Mouse (Mus musculus): ENCODE measurements around the gene Galntl5. TPM values are rescaled to one million over a fixed set of nuclear protein-coding genes. Genes with fewer than 3 reads are reported as not detected.
A peak's percentile ranks its signal among the peaks of the same experiment; 100 is the strongest.
"Not testable (repeated sequence)": the region's sequence is repeated elsewhere in the genome, so short reads cannot be mapped to it uniquely, and the experiment has no call there.

Gene Galntl5
- total RNA-seq, 2 experiments from 2014 or later, result not detected

DNA sequence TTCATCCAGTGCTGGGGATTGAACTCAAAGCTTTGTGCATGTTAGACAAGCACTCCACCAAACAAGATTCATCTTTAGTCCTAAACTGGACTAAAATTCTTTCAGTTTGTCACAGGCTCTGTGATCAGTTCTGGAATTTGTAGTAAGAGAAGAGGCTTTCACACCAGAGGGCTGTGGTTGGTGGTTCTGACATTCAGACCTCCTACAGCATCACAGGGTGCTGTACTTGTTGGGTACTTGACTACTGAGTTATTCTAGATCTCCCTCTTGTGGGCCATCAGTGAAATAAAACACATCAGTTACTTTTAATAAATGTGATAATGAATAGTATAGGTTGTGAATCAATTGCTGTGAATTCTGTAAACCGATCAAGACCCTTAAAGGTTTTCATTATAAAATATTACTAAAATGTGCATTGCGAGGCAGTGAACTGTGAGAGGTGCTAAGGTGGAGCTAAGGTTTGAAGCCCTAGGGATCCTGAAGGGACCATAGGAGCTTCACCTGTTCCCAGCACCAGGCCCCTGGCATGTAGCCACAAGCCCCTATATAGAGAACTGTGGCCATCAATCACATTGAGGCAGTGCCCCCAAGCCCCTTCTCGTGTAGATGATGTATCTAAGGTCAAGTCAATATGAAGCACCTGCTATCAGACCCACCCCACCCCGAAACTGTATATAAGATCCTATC is 16.0 kb upstream of the Galntl5 start:
- TF ChIP-seq CTCF (IDR thresholded peaks at IDR 0.05), result peak; percentile 59
- intact Hi-C loops (cut with DNase I), result loop anchor here (1.0 kb wide), 1 partner anchor 142 kb away; no protein-coding TSS in a partner anchor
- Histone ChIP-seq H3K4me3 (no peak overlapping the region), H3K27ac (no peak overlapping the region)
- DNase-seq (ENCODE audit: extremely low spot score in 1 of 2, low spot score in 2 of 2), result no peak

DNA sequence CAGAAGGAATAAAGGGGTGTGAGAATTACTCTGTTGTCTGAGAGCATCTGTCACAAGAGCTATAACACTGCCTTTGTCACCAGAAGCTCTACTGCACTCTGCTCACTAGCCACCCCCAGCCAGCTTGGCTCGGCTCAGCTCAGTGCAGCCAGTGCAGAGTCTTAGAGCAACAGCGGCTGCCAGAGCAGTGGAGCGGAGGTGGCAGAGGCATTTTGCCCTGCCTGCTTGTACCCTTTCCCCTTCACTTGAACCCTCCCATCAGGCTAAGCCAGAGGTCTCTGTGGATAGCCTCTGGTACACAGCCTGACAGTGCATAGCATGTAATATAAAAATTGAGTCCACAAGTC is 15.5 kb upstream of the Galntl5 start:
- intact Hi-C loops (cut with DNase I), result loop anchor here (1.0 kb wide), 1 partner anchor 142 kb away; no protein-coding TSS in a partner anchor
- no peak for DNase-seq (ENCODE audit: extremely low spot score in 1 of 2, low spot score in 2 of 2)
- no peak for TF ChIP-seq CTCF (IDR thresholded peaks at IDR 0.05)
- Histone ChIP-seq H3K4me3 (no peak overlapping the region), H3K27ac (no peak overlapping the region)

DNA sequence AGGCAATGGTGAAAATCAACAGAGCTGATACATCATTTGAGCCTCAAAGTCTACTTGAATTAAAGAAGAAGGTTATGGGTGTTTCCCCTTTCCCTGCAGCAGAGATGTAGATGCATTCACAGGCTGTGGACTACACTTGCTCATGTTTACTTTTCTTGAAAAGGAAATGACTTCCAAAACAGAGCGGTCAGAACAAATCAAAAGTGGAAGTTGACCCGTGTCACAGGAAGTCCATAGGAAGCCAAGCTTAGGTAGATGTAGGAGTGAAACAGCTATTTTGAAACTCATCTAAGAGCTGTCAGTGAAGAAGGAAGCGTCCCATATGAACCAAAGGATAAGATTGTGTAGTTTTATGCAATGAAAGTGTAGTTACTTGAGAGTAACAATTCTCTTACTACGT is 14.6 kb upstream of the Galntl5 start:
- no peak overlapping the region for H3K4me3 ChIP-seq
- no peak for DNase-seq (ENCODE audit: extremely low spot score in 1 of 2, low spot score in 2 of 2)
- no peak for TF ChIP-seq CTCF (IDR thresholded peaks at IDR 0.05)
- intact Hi-C loops (cut with DNase I), result no loop called here
- H3K27ac ChIP-seq, result no peak overlapping the region

DNA sequence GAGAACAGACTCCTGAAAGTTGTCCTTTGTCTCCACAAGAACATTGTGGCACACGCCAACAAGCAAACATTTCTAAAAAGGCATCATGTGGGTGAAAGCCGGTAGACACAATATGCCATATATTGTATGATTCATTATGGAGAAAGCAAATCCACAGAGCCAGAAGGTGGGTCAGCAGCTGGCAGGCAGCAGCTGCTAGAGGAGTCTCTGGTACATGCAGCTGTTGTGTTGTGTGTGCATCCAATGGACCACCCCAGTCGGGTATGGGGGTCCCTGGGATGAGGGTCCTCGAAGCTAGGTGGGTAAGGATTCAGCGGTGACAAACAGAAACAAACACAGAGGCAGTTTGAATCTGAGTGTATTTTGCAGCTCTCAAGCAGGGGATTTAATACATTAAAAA is 3.3 kb upstream of the Galntl5 start:
- intact Hi-C loops (cut with DNase I); DNase-seq (ENCODE audit: extremely low spot score in 1 of 2, low spot score in 2 of 2); H3K27ac ChIP-seq; H3K4me3 ChIP-seq: not testable (repeated sequence)

DNA sequence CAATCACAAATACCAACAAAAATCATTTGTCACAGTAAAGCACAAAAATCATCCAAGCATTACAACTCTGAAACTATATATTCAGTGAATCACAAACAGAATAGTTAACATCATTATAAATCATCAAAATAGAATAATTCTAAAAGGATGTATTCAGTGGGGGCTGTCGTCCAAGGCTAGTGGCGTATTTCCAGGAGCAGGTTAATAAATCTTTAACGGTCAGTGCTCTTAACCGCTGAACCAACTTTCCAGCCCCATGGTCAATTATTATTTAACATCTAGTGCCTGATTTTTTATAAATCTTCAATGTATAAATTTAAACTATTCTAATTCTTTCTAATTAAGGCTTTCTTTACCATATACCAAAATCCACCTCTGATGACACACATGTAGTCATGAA is 2.7 kb upstream of the Galntl5 start:
- intact Hi-C loops (cut with DNase I); H3K4me3 ChIP-seq: not testable (repeated sequence)

DNA sequence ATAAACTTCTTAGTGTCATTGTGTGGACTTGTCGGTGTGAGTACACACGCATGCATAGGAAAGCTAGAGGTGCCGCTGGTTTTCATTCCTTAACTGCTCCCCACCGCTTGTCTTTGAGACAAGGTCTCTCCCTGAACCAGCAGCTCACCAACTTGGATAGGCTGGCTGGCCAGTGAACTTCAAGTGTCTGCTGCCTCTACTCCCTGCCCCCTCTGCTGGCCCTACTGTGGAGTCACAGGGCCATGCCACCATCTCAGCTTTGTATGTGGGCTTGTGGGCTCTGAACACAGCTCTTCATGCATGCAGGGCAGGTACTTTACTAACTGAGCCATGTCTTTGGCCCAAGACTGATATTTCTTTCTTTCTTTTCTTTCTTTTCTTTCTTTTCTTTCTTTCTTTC is 2.0 kb upstream of the Galntl5 start:
- intact Hi-C loops (cut with DNase I), result no loop called here

More for the DNA sequence above, 2.7 kb upstream of the Galntl5 start:
- not testable (repeated sequence) for H3K27ac ChIP-seq; DNase-seq (ENCODE audit: extremely low spot score in 1 of 2, low spot score in 2 of 2)

DNA sequence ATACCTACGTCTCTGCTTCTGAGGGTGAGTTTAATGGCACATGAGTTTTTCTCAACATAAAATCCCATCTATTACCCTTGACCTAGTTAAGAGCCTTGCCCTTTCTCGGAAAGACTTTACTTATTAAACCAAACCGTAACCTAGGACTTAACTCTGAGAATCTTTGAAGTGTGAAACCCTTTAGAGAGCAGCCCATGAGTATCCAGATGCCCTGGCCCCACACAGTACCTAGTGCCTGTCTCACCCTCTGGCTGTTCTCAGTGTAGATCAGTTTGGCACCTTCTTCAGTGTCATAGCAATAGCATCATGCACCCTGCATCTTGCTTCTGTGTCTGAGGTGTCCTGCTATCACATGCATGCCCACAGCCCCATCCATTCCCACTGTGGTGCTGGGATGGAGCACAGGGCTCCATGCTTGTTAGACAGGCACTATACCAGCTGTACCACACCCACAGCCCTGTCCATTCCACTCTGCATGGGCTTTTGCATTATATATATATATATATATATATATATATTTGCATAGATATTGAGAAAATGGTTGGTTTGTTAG is 1.2 kb upstream of the Galntl5 start:
- intact Hi-C loops (cut with DNase I), result no loop called here
- no peak for DNase-seq (ENCODE audit: extremely low spot score in 1 of 2, low spot score in 2 of 2)
- no peak overlapping the region for H3K4me3 ChIP-seq
- no peak for TF ChIP-seq CTCF (IDR thresholded peaks at IDR 0.05)
- no peak overlapping the region for H3K27ac ChIP-seq

More for the DNA sequence above, 2.0 kb upstream of the Galntl5 start:
- DNase-seq (ENCODE audit: extremely low spot score in 1 of 2, low spot score in 2 of 2), result no peak
- Histone ChIP-seq H3K27ac (no peak overlapping the region), H3K4me3 (no peak overlapping the region)
- no peak for TF ChIP-seq CTCF (IDR thresholded peaks at IDR 0.05)

DNA sequence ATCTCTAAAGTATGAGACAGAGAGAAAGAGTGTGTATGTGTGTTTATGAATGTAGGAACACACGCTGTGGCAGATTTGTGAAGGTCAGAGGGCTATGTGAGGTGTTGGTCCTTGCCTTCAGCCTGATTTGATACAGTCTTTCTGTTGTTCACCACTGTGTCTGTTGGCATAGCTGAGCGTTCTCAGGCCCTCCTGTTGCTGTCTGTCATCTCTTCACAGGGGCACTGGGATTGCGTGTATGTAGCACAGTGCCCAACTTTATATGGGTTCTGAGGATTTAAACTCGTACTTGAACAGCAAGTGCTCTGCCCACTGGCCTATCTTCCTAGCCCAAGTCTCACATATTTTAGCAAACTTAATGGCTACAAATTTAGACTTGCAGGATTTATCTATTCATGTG is 2.3 kb downstream of the Galntl5 start:
- DNase-seq (ENCODE audit: extremely low spot score in 1 of 2, low spot score in 2 of 2), result no peak
- H3K4me3 ChIP-seq, result no peak overlapping the region
- intact Hi-C loops (cut with DNase I), result no loop called here
- no peak for TF ChIP-seq CTCF (IDR thresholded peaks at IDR 0.05)
- no peak overlapping the region for H3K27ac ChIP-seq

DNA sequence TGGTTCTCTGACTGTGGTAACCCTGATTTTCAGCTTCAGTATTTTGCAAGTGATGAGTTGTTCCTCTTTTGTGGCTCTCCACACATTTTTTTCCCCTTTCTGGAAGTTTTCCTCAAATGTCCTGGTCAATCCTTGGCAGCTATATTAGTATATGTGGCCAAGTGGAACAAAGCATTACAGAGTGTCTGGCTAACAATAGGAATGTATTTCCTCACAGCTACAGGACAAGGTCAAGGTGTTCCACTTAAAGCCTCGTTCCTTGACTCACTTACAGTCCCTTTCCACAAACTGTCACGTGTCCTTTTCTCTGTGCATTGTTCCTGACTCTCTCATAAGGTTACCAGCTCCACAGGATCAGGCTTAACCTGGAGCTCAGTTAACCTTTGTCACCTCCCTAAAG is 3.3 kb downstream of the Galntl5 start:
- no peak overlapping the region for H3K27ac ChIP-seq
- intact Hi-C loops (cut with DNase I), result no loop called here
- TF ChIP-seq CTCF (IDR thresholded peaks at IDR 0.05), result no peak
- no peak for DNase-seq (ENCODE audit: extremely low spot score in 1 of 2, low spot score in 2 of 2)
- no peak overlapping the region for H3K4me3 ChIP-seq

DNA sequence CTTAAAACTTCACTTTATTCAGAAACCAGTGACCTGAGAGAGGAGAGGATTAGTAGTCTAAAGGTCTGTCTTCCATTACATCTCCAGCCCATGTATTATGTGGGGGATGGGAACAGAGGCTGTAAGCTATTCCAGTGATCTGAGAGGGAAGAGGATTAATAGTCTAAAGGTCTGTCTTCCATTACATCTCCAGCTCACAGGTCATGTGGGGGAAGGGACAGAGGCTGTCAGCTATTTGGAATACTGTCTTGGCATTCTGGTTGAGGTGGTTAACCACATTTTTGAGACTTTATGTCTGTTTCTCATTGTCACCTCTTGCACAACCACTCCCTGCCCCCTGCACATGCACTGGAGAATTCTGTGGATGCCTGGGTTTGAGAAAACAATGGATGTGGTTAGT is 6.5 kb downstream of the Galntl5 start:
- no peak for DNase-seq (ENCODE audit: extremely low spot score in 1 of 2, low spot score in 2 of 2)
- no peak overlapping the region for H3K27ac ChIP-seq
- no peak overlapping the region for H3K4me3 ChIP-seq
- intact Hi-C loops (cut with DNase I), result no loop called here
- no peak for TF ChIP-seq CTCF (IDR thresholded peaks at IDR 0.05)

DNA sequence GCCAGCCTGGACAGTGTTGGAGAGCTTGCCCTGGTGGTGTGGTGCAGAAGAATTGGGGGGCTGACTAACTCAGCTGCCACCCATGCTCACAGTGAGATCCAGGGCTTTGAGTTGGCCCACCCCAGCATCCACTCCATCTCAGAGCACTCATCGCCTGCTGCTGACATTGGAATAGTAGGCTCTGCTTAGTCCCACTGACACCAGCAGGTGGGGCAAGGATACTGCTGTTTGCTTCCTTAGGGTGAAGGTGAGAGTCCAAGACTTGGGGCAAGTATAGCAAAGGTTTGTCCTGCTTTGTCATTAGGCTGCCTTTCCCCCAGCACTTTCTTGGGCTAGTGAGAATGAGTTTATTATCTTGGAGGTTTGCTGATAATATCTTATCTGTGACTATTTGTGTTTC is 7.5 kb downstream of the Galntl5 start:
- no peak overlapping the region for H3K4me3 ChIP-seq
- intact Hi-C loops (cut with DNase I), result no loop called here
- H3K27ac ChIP-seq, result no peak overlapping the region
- DNase-seq (ENCODE audit: extremely low spot score in 1 of 2, low spot score in 2 of 2), result no peak
- peak; percentile 33 for TF ChIP-seq CTCF (IDR thresholded peaks at IDR 0.05)

DNA sequence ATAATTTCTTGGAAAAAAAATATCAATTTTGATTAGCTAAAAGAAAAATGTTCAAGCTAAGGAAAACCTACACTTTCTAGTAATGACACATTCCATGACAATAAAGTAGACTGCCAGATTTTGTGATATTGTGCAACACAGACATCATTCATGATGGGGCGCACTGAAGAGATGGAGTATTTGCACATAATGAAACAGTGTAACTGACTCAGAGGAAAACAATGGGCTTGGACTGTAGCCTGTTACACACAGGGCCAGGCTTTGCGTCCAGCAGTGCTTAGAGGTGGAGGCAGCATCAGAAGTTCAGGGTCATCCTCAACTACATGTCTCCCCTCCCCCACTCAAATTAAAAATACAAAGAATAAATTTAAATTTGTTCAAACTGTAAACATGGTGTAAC is 9.3 kb downstream of the Galntl5 start:
- Histone ChIP-seq H3K4me3 (no peak overlapping the region), H3K27ac (no peak overlapping the region)
- TF ChIP-seq CTCF (IDR thresholded peaks at IDR 0.05), result no peak
- no peak for DNase-seq (ENCODE audit: extremely low spot score in 1 of 2, low spot score in 2 of 2)
- intact Hi-C loops (cut with DNase I), result no loop called here

DNA sequence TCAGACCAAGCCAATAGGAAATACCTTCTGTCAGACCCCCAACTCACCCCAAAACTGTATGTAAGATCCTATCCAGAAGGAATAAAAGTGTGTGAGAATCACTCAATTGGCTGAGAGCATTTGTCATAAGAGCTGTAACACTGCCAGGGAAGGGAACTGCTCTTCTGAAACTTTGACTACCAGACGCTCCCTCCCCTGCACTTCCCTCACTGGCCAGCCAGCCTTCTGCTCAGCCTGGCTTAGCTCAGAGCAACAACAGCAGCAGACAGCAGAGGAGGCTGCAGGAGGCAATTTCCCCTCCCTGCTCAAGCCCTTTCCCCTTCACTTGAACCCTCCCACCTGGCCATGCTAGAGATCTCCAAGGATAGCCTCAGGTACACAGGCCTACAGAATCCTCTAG is 30.6 kb downstream of the Galntl5 start:
- peak in 1 of 2 experiments; percentile 22 for DNase-seq (ENCODE audit: extremely low spot score in 1 of 2, low spot score in 2 of 2)
- Histone ChIP-seq H3K27ac (no peak overlapping the region), H3K4me3 (no peak overlapping the region)
- intact Hi-C loops (cut with DNase I), result no loop called here
- no peak; the same call in 1 of the 2 replicates for TF ChIP-seq CTCF (IDR thresholded peaks at IDR 0.05)

DNA sequence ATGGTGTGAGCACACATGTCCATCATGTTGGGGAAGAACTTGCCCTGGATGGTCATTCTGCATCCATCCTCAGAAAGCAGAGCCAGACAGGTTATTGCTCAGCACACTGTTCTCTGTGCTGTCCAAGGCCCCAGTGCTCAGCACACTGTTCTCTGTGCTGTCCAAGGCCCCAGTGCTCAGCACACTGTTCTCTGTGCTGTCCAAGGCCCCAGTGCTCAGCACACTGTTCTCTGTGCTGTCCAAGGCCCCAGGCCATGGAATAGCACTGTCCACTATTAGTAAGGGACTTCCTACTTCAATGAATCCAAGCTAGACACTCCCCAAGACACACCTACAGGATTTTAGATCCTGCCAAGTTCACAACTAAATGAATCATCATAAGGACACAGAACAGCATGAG is 32.0 kb downstream of the Galntl5 start:
- H3K27ac ChIP-seq; intact Hi-C loops (cut with DNase I); DNase-seq (ENCODE audit: extremely low spot score in 1 of 2, low spot score in 2 of 2); H3K4me3 ChIP-seq: not testable (repeated sequence)

Measured in left cerebral cortex, adult 2 months (tissue).